Mouse (Mus musculus) hindbrain, embryonic 10.5 days (tissue): ENCODE measurements at regions not wholly inside any gene's neighbourhood (a gene's known extent, or its start where the extent isn't known, plus 50 kb on each side); places are given as distances from the start of the nearest gene placed in this dataset.

Experiments
- DNase-seq: peaks from one replicate; pipeline ENCODE4 v3.0.0-alpha.2; 2017; ENCODE audit warnings: low spot score
- H3K27ac ChIP-seq: fragments of 300-500 bp; sonication (generic); 2 replicates; pipeline ENCODE4 v1.5.1; 2016; ENCODE audit warnings: mild to moderate bottlenecking, moderate library complexity
- H3K27me3 ChIP-seq: fragments of 300-500 bp; sonication (generic); 2 replicates; pipeline ENCODE4 v1.6.1; 2016; ENCODE audit warnings: mild to moderate bottlenecking; ENCODE audit not compliant: poor library complexity, insufficient read depth, severe bottlenecking
- H3K36me3 ChIP-seq: fragments of 300-500 bp; sonication (generic); 2 replicates; pipeline ENCODE4 v1.6.1; 2016; ENCODE audit warnings: mild to moderate bottlenecking, moderate library complexity
- H3K4me1 ChIP-seq: fragments of 300-500 bp; sonication (generic); replicated peaks from 2 replicates; pipeline ENCODE4 v1.6.1; 2016; ENCODE audit warnings: mild to moderate bottlenecking
- H3K4me3 ChIP-seq: fragments of 300-500 bp; sonication (generic); 2 replicates; pipeline ENCODE4 v1.5.1; 2016; ENCODE audit warnings: mild to moderate bottlenecking, moderate library complexity
- H3K9me3 ChIP-seq: fragments of 300-500 bp; sonication (generic); 2 replicates; pipeline ENCODE4 v1.6.1; 2016; ENCODE audit warnings: mild to moderate bottlenecking, moderate library complexity
- WGBS: fragments of 180-500 bp; shearing (Covaris S2); methylation state at CpG from one replicate; pipeline ENCODE4 v1.1.7; 2016; 5-methylcytosine and 5-hydroxymethylcytosine counted together

GRCm38 (mm10) chr12:107669046-107669445 is 180.6 kb downstream of the 3110018I06Rik start:
- 89% methylated on average over 5 of the region's 5 CpGs for WGBS
- H3K27ac ChIP-seq: 0 out of 2 replicates have a peak overlapping the region, but pooled peaks have one; percentile 1
- H3K4me3 ChIP-seq: no peak overlapping the region
- H3K9me3 ChIP-seq: no peaks in the 10 kb centered on the region
- no peaks in the 10 kb centered on the region for H3K27me3 ChIP-seq
- H3K36me3 ChIP-seq: no peaks in the 10 kb centered on the region
- 0 out of 2 replicates have a peak, but pooled peaks cover 3% of the 10 kb centered on the region for H3K4me1 ChIP-seq
- no peak for DNase-seq

GRCm38 (mm10) chr12:107669450-107669849 is 181.0 kb downstream of the 3110018I06Rik start:
- Histone ChIP-seq H3K4me3 (no peak overlapping the region), H3K27ac (no peak overlapping the region), H3K4me1 (0 out of 2 replicates have a peak, but pooled peaks cover 3% of the 10 kb centered on the region), H3K9me3 (no peaks in the 10 kb centered on the region), H3K36me3 (no peaks in the 10 kb centered on the region), H3K27me3 (no peaks in the 10 kb centered on the region)
- no peak for DNase-seq
- WGBS: 85% methylated on average over 6 of the region's 6 CpGs

- no peaks in the 10 kb centered on the region for H3K27me3 ChIP-seq
- no peak overlapping the region for H3K27ac ChIP-seq
- no peak for DNase-seq
- WGBS: 80% methylated on average over 10 of the region's 10 CpGs
- no peaks in the 10 kb centered on the region for H3K36me3 ChIP-seq
- no peaks in the 10 kb centered on the region for H3K9me3 ChIP-seq
- no peak overlapping the region for H3K4me3 ChIP-seq
- 0 out of 2 replicates have a peak, but pooled peaks cover 3% of the 10 kb centered on the region for H3K4me1 ChIP-seq
Measured at GRCm38 (mm10) chr12:107669910-107670309, 181.5 kb downstream of the 3110018I06Rik start.

- H3K4me3 ChIP-seq: no peak overlapping the region
- H3K4me1 ChIP-seq: peaks cover 25% of the 10 kb centered on the region
- H3K27ac ChIP-seq: 0 out of 2 replicates have a peak overlapping the region, but pooled peaks have one; percentile 40
- DNase-seq: no peak
- H3K36me3 ChIP-seq: no peaks in the 10 kb centered on the region
- WGBS: 42% methylated on average over 7 of the region's 7 CpGs
- H3K9me3 ChIP-seq: no peaks in the 10 kb centered on the region
- H3K27me3 ChIP-seq: no peaks in the 10 kb centered on the region
Measured at GRCm38 (mm10) chr12:107677076-107677475, 188.6 kb downstream of the 3110018I06Rik start.

- Histone ChIP-seq H3K9me3 (no peaks in the 10 kb centered on the region), H3K27ac (no peak overlapping the region), H3K36me3 (no peaks in the 10 kb centered on the region), H3K27me3 (no peaks in the 10 kb centered on the region), H3K4me1 (peaks cover 8% of the 10 kb centered on the region), H3K4me3 (no peak overlapping the region)
- WGBS: 72% methylated on average over 2 of the region's 2 CpGs
- no peak for DNase-seq
Measured at GRCm38 (mm10) chr12:107687447-107687846, 199.0 kb downstream of the 3110018I06Rik start.

- DNase-seq: no peak
- 46% methylated on average over 7 of the region's 7 CpGs for WGBS
Measured at GRCm38 (mm10) chr12:107689418-107689817, 201.0 kb downstream of the 3110018I06Rik start.

GRCm38 (mm10) chr12:107690061-107690460 is 201.6 kb downstream of the 3110018I06Rik start:
- H3K27me3 ChIP-seq: no peaks in the 10 kb centered on the region
- H3K27ac ChIP-seq: no peak overlapping the region
- no peak for DNase-seq
- no peaks in the 10 kb centered on the region for H3K36me3 ChIP-seq
- no peaks in the 10 kb centered on the region for H3K9me3 ChIP-seq
- H3K4me3 ChIP-seq: no peak overlapping the region
- 93% methylated on average over 3 of the region's 3 CpGs for WGBS
- peaks cover 8% of the 10 kb centered on the region for H3K4me1 ChIP-seq

More at GRCm38 (mm10) chr12:107689418-107689817, 201.0 kb downstream of the 3110018I06Rik start:
- Histone ChIP-seq H3K4me3 (no peak overlapping the region), H3K36me3 (no peaks in the 10 kb centered on the region), H3K27ac (no peak overlapping the region; the same call in 1 of the 2 replicates), H3K9me3 (no peaks in the 10 kb centered on the region), H3K27me3 (no peaks in the 10 kb centered on the region), H3K4me1 (peaks cover 8% of the 10 kb centered on the region)

- Histone ChIP-seq H3K4me1 (peaks cover 4% of the 10 kb centered on the region), H3K36me3 (no peaks in the 10 kb centered on the region), H3K9me3 (peaks cover 6% of the 10 kb centered on the region; the same call in 1 of the 2 replicates), H3K27me3 (no peaks in the 10 kb centered on the region), H3K27ac (no peak overlapping the region), H3K4me3 (no peak overlapping the region)
- no peak for DNase-seq
- WGBS: 72% methylated on average over 6 of the region's 6 CpGs
Measured at GRCm38 (mm10) chr12:107693693-107694092, 205.3 kb downstream of the 3110018I06Rik start.

- H3K9me3 ChIP-seq: peaks cover 6% of the 10 kb centered on the region; the same call in 1 of the 2 replicates
- H3K4me1 ChIP-seq: peaks cover 6% of the 10 kb centered on the region
- no peaks in the 10 kb centered on the region for H3K36me3 ChIP-seq
- DNase-seq: no peak
- H3K27ac ChIP-seq: no peak overlapping the region
- H3K4me3 ChIP-seq: no peak overlapping the region
- no peaks in the 10 kb centered on the region for H3K27me3 ChIP-seq
- WGBS: 86% methylated on average over 2 of the region's 2 CpGs
Measured at GRCm38 (mm10) chr12:107695014-107695413, 206.6 kb downstream of the 3110018I06Rik start.

- H3K27ac ChIP-seq: no peak overlapping the region
- 91% methylated on average over 13 of the region's 13 CpGs for WGBS
- H3K4me3 ChIP-seq: no peak overlapping the region
- no peaks in the 10 kb centered on the region for H3K36me3 ChIP-seq
- DNase-seq: no peak
- peaks cover 13% of the 10 kb centered on the region for H3K4me1 ChIP-seq
- no peaks in the 10 kb centered on the region for H3K27me3 ChIP-seq
- peaks cover 6% of the 10 kb centered on the region; the same call in 1 of the 2 replicates for H3K9me3 ChIP-seq
Measured at GRCm38 (mm10) chr12:107695438-107696267, 207.2 kb downstream of the 3110018I06Rik start.

- Histone ChIP-seq H3K9me3 (peaks cover 6% of the 10 kb centered on the region; the same call in 1 of the 2 replicates), H3K4me3 (no peak overlapping the region), H3K4me1 (peaks cover 19% of the 10 kb centered on the region), H3K36me3 (no peaks in the 10 kb centered on the region), H3K27me3 (no peaks in the 10 kb centered on the region), H3K27ac (peak overlapping the region; percentile 64; the same call in 1 of the 2 replicates)
- WGBS: 41% methylated on average over 5 of the region's 5 CpGs
- no peak for DNase-seq
Measured at GRCm38 (mm10) chr12:107700317-107700716, 211.9 kb downstream of the 3110018I06Rik start.

GRCm38 (mm10) chr12:107700868-107701597 is 212.6 kb downstream of the 3110018I06Rik start:
- DNase-seq: no peak
- H3K4me3 ChIP-seq: no peak overlapping the region
- peaks cover 19% of the 10 kb centered on the region for H3K4me1 ChIP-seq
- 76% methylated on average over 19 of the region's 19 CpGs for WGBS
- H3K9me3 ChIP-seq: peaks cover 6% of the 10 kb centered on the region; the same call in 1 of the 2 replicates
- no peaks in the 10 kb centered on the region for H3K27me3 ChIP-seq
- H3K27ac ChIP-seq: peak overlapping the region; percentile 64; the same call in 1 of the 2 replicates
- no peaks in the 10 kb centered on the region for H3K36me3 ChIP-seq
